ENCODE assay signal across 16 mouse cellular contexts in genomic region chr13:94508344-94508743, GRCm38 (mm10).
"Had no signal": no experiment of that assay in that cellular context is flagged by ENCODE, and none has a peak within 500 bp of the region (broad histone marks: within the 10 kb centered on the region; RNA-seq: fewer than 3 reads in every experiment).

No protein-coding gene starts in this region.

- ATAC-seq: liver, embryonic 12.5 days; midbrain, embryonic 15.5 days had no signal

- H3K27ac ChIP-seq: liver, embryonic 12.5 days; liver, embryonic 15.5 days; midbrain, embryonic 12.5 days; midbrain, embryonic 15.5 days; neural tube, embryonic 13.5 days had no signal

- H3K4me3 ChIP-seq: liver, embryonic 12.5 days; liver, embryonic 15.5 days; midbrain, embryonic 12.5 days; midbrain, embryonic 15.5 days; neural tube, embryonic 13.5 days had no signal

- H3K4me1 ChIP-seq: midbrain, embryonic 15.5 days had no signal

- DNase-seq: kidney, adult 18-20 months; kidney, adult 9 months; kidney, postnatal 10 days; kidney, postnatal 36 days; liver; lung, adult 2 months; lung, postnatal 14 days; lung, postnatal 4 days; retina, postnatal 1 day; thymus, adult 18-20 months; thymus, postnatal 36 days had no signal

- H3K9me3 ChIP-seq: liver, embryonic 12.5 days; liver, embryonic 15.5 days; midbrain, embryonic 12.5 days; midbrain, embryonic 15.5 days; neural tube, embryonic 13.5 days had no signal

- H3K9ac ChIP-seq: liver, embryonic 12.5 days; liver, embryonic 15.5 days; midbrain, embryonic 12.5 days; midbrain, embryonic 15.5 days; neural tube, embryonic 13.5 days had no signal

- H3K4me2 ChIP-seq: liver, embryonic 12.5 days; liver, embryonic 15.5 days; midbrain, embryonic 12.5 days; midbrain, embryonic 15.5 days; neural tube, embryonic 13.5 days had no signal

- H3K36me3 ChIP-seq: midbrain, embryonic 15.5 days had no signal

- H3K27me3 ChIP-seq: liver, embryonic 12.5 days; liver, embryonic 15.5 days; midbrain, embryonic 12.5 days; midbrain, embryonic 15.5 days; neural tube, embryonic 13.5 days had no signal
